Mouse (Mus musculus) kidney, postnatal 0 days (tissue): ENCODE results near the gene Clk3. TPM values are rescaled to one million over a fixed set of nuclear protein-coding genes. Genes with fewer than 3 reads are reported as not detected.

Source experiments
- ATAC-seq: fragments of 200-750 bp; cut with Nextera tagmentation; replicated peaks from 2 replicates; pipeline ENCODE4 v1.8.0; 2017; ENCODE audit warnings: low read depth, moderate number of reproducible peaks, moderate TSS enrichment, moderate library complexity; ENCODE audit not compliant: low FRiP score
- DNase-seq: peaks from one replicate; pipeline ENCODE4 v3.0.0-alpha.2; 2016; ENCODE audit warnings: low spot score
- H3K27ac ChIP-seq: fragments of 300-500 bp; sonication (generic); 2 replicates; pipeline ENCODE4 v1.5.1; 2014; ENCODE audit warnings: mild to moderate bottlenecking
- H3K27me3 ChIP-seq: fragments of 300-500 bp; sonication (generic); 2 replicates; pipeline ENCODE4 v1.6.1; 2014; ENCODE audit warnings: low read length, mixed read lengths; ENCODE audit not compliant: insufficient read depth
- H3K36me3 ChIP-seq: fragments of 300-500 bp; sonication (generic); 2 replicates; pipeline ENCODE4 v1.6.1; 2014; ENCODE audit warnings: low read length, mixed read lengths; ENCODE audit not compliant: insufficient read depth
- H3K4me1 ChIP-seq: fragments of 300-500 bp; sonication (generic); replicated peaks from 2 replicates; pipeline ENCODE4 v1.6.1; 2014; ENCODE audit warnings: antibody characterized with exemption, low read length, mixed read lengths; ENCODE audit not compliant: insufficient read depth
- H3K4me2 ChIP-seq: fragments of 300-500 bp; sonication (generic); 2 replicates; pipeline ENCODE4 v1.6.1; 2014; ENCODE audit warnings: mild to moderate bottlenecking, low read length, moderate library complexity, mixed read lengths
- H3K4me3 ChIP-seq: fragments of 300-500 bp; sonication (generic); replicated peaks from 2 replicates; pipeline ENCODE4 v1.5.1; 2014; ENCODE audit warnings: low read depth, low read length
- H3K9ac ChIP-seq: fragments of 300-500 bp; sonication (generic); 2 replicates; pipeline ENCODE4 v1.6.1; 2014; ENCODE audit warnings: low read depth, low read length
- H3K9me3 ChIP-seq: fragments of 300-500 bp; sonication (generic); replicated peaks from 2 replicates; pipeline ENCODE4 v1.6.1; 2016; ENCODE audit warnings: low read length, inconsistent platforms, mixed read lengths
- CTCF ChIP-seq: IDR thresholded peaks from 2 replicates; pipeline ENCODE4 v1.5.1; 2016; ENCODE audit warnings: antibody characterized with exemption, low read depth, mild to moderate bottlenecking, moderate library complexity
- WGBS: fragments of 180-500 bp; shearing (Covaris S2); extraction: QIAGEN DNeasy Blood & Tissue Kit; methylation state at CpG from one replicate; pipeline ENCODE4 v1.1.7; 2014; 5-methylcytosine and 5-hydroxymethylcytosine counted together
- polyA plus RNA-seq: library from polyadenylated mRNA; unstranded; fragments of >200 nt; fragmentation: Nextera tagmentation; extraction: Ambion mirVana; gene quantifications from 2 replicates; pipeline ENCODE4 v1.2.1, GENCODE M21; 2015

Clk3 gene
- polyA plus RNA-seq, 1 experiment from 2014 or later = 51.7 TPM

DNA sequence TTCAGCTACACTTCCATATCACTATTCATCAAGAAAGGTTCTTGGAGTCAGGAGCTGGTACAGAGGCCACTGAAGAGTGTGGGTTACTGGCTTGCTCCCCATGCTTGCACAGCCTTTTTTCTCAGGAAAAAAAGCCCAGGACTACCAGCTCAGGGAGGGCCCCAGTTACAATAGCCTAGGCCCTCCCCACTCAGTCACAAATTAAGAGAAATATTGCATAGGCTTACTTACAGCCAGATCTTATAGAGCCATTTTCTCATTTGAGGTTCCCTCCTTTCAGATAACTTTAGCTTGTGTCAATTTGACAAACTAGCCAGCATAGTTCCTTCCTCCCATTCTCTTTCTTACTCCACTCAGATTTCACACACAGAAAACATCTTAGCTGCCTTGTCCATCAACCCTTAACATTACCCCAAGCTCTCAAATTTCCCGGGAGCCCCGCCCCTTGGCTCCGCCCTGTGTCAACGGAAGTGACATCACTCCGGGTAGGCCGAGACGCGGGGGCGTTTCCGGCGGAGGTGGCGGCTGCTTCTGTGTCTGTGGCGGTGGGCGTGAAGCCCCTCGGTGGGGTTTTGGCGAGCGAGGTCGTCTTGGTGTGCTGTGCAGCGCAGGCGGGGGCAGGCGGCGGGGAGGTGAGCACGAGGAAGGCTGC is 57.5 kb downstream of the Clk3 start, which contains the start of gene Edc3:
Gene Edc3, plus strand, starts transcription at position 473 of the 652 bp plus-strand sequence.
- Histone ChIP-seq H3K4me1 (peaks cover 7% of the 10 kb centered on the region; the same call in 1 of the 2 replicates), H3K4me2 (peak within 1 kb of the TSS; percentile 66), H3K27me3 (no peaks in the 10 kb centered on the region), H3K27ac (peak within 1 kb of the TSS; percentile 87), H3K4me3 (peak within 1 kb of the TSS; percentile 92), H3K36me3 (no peaks in the 10 kb centered on the region; the same call in 1 of the 2 replicates), H3K9me3 (no peaks in the 10 kb centered on the region), H3K9ac (peak within 1 kb of the TSS; percentile 91)
- ATAC-seq = peak; percentile 94
- no peak for TF ChIP-seq CTCF
- WGBS = under 1% methylated on average over 23 of the region's 23 CpGs
- DNase-seq = peak; percentile 97

DNA sequence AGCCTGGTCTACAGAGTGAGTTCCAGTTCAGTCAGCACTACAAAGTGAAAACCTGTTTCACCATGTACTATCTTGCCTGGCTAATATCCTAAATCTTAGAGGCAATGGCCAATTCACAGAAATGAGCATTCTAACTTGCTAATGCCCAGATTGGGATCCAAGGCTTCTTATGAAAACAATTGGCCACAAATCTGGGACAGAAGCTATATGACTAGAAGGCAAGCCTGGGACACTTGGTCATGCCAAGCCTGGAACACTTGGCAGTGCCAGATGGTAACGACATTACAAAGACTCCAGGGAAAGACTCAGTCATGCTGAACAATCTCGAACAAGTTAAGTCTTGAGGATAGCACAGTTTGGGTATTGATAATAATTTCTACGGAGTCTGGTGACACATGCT is 59.2 kb downstream of the Clk3 start:
- TF ChIP-seq CTCF = no peak
- no peaks in the 10 kb centered on the region for H3K9me3 ChIP-seq
- no peak overlapping the region for H3K4me3 ChIP-seq
- H3K4me1 ChIP-seq = peaks cover 7% of the 10 kb centered on the region; the same call in 1 of the 2 replicates
- no peak for DNase-seq
- ATAC-seq = no peak
- no peaks in the 10 kb centered on the region for H3K27me3 ChIP-seq
- H3K36me3 ChIP-seq = no peaks in the 10 kb centered on the region
- no peak overlapping the region for H3K9ac ChIP-seq
- no peak overlapping the region for H3K4me2 ChIP-seq
- WGBS = 89% methylated on average over 3 of the region's 3 CpGs
- no peak overlapping the region for H3K27ac ChIP-seq

Other genes with a start within 250 kb of the Clk3 start
- 1,314 and 1,348 TPM in 2 replicates for gene Cox5a, start 244.6 kb downstream of the Clk3 start, polyA plus RNA-seq
- 13.6 and 15.1 TPM in 2 replicates for gene Fam219b, start 228.3 kb downstream of the Clk3 start, polyA plus RNA-seq
- 34.5 and 35.9 TPM in 2 replicates for gene Mpi, start 213.1 kb downstream of the Clk3 start, polyA plus RNA-seq
- 100 and 104 TPM in 2 replicates for gene Scamp2, start 204.9 kb downstream of the Clk3 start, polyA plus RNA-seq
- 8.0 and 8.4 TPM in 2 replicates for gene Ulk3, start 176.4 kb downstream of the Clk3 start, polyA plus RNA-seq
- gene Cplx3, start 159.6 kb downstream of the Clk3 start, polyA plus RNA-seq = 0.04 TPM in 1 of 2 replicates, not detected in the other
- not detected in 2 replicates for gene Lman1l, start 145.1 kb downstream of the Clk3 start, polyA plus RNA-seq
- 23.9 and 25.2 TPM in 2 replicates for gene Csk, start 112.2 kb downstream of the Clk3 start, polyA plus RNA-seq
- not detected in 2 replicates for gene Cyp1a2, start 82.2 kb downstream of the Clk3 start, polyA plus RNA-seq
- gene Cyp1a1, start 77.9 kb downstream of the Clk3 start, polyA plus RNA-seq = 0.29 and 0.34 TPM in 2 replicates
- gene Edc3, start 57.3 kb downstream of the Clk3 start, polyA plus RNA-seq = 23.1 and 26.4 TPM in 2 replicates
- 4.0 and 4.2 TPM in 2 replicates for gene Arid3b, start 70.9 kb upstream of the Clk3 start, polyA plus RNA-seq
- gene Ubl7, start 145.1 kb upstream of the Clk3 start, polyA plus RNA-seq = 124 and 141 TPM in 2 replicates
- 0.46 and 0.80 TPM in 2 replicates for gene Sema7a, start 174.3 kb upstream of the Clk3 start, polyA plus RNA-seq
- 0.31 and 0.64 TPM in 2 replicates for gene Cyp11a1, start 240.6 kb upstream of the Clk3 start, polyA plus RNA-seq